10 mouse cellular contexts compared by ENCODE assay signal in the genomic region with DNA sequence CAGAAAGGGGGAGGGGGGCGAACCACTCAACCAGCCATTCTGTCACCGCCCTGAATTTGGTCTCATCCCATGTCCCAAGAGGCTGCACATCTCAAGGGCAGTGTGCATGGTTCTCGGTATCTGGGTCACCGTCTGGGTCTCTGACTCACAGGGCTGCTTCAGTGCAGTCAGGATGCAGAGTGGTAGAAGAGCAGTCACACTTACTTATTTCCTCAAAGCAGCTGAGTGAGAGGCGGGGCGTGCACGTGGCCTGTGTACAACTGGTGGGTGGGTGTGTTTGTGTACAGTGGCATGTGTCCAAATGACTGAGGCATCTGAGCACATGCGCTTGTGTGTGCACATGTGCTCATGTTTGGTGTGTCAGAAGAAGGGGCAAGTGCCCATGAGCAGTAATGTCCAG. TPM values are rescaled to one million over a fixed set of nuclear protein-coding genes. Genes with fewer than 3 reads are reported as not detected.
A peak's percentile ranks its signal among the peaks of the same experiment; 100 is the strongest.
DNase-seq lines count a peak whose midpoint lies in the region; ATAC-seq and TF ChIP-seq lines count a peak whose summit lies in the region.
"Had no signal": no experiment of that assay in that cellular context is flagged by ENCODE, and none has a peak within 500 bp of the region (broad histone marks: within the 10 kb centered on the region; RNA-seq: fewer than 3 reads in every experiment).

No protein-coding gene starts in this region.

- H3K9ac ChIP-seq in kidney, embryonic 14.5 days (ENCODE audit: low read depth, low read length): no peak overlapping the region
- no peak overlapping the region for H3K9ac ChIP-seq in heart, embryonic 11.5 days (ENCODE audit: low read depth, low read length)
- H3K9ac ChIP-seq: liver, embryonic 15.5 days; neural tube, embryonic 13.5 days had no signal

- no peak for TF ChIP-seq CTCF in thymus, adult 2 months (IDR thresholded peaks at IDR 0.05; ENCODE audit: borderline replicate concordance, control insufficient read depth, extremely low read depth, insufficient read depth, low read length, poor library complexity)

- H3K27ac ChIP-seq in kidney, embryonic 14.5 days (ENCODE audit: low read depth, low read length): no peak overlapping the region
- H3K27ac ChIP-seq in thymus, adult 2 months (ENCODE audit: control insufficient read depth, insufficient read depth, low read length): no peak overlapping the region
- H3K27ac ChIP-seq in heart, embryonic 11.5 days (ENCODE audit: low read depth, low read length): no peak overlapping the region
- H3K27ac ChIP-seq: liver, embryonic 15.5 days; neural tube, embryonic 13.5 days had no signal

- H3K4me3 ChIP-seq in kidney, embryonic 14.5 days (ENCODE audit: low read length): no peak overlapping the region
- no peak overlapping the region for H3K4me3 ChIP-seq in thymus, adult 2 months (ENCODE audit: control insufficient read depth, insufficient read depth, low read length)
- no peak overlapping the region for H3K4me3 ChIP-seq in heart, embryonic 11.5 days (ENCODE audit: low read depth, low read length)
- H3K4me3 ChIP-seq: liver, embryonic 15.5 days; neural tube, embryonic 13.5 days had no signal

- peak; percentile 39 to 55 for DNase-seq in kidney, postnatal 4 days
- peak; percentile 77 for DNase-seq in adrenal gland, postnatal 14 days
- DNase-seq in layer of hippocampus, adult 9-11 months: peak; percentile 81
- DNase-seq in right cerebral cortex, postnatal 10 days (ENCODE audit: low spot score in 2 of 2): peak; percentile 54 to 64
- DNase-seq in thymus, adult 2 months: no peak
- no peak for DNase-seq in natural killer cell, adult 2 months (ENCODE audit: low spot score in 2 of 2)

- no peak overlapping the region for H3K4me2 ChIP-seq in kidney, embryonic 14.5 days (replicated peaks; ENCODE audit: low read depth, low read length)
- H3K4me2 ChIP-seq in heart, embryonic 11.5 days: no peak overlapping the region
- H3K4me2 ChIP-seq: liver, embryonic 15.5 days; neural tube, embryonic 13.5 days had no signal

- H3K4me1 ChIP-seq in kidney, embryonic 14.5 days (ENCODE audit: control insufficient read depth, insufficient read depth, low read length): peaks cover 23% of the 10 kb centered on the region
- no peaks in the 10 kb centered on the region for H3K4me1 ChIP-seq in thymus, adult 2 months (replicated peaks; ENCODE audit: control insufficient read depth, insufficient read depth, low read length)
- peaks cover 29% of the 10 kb centered on the region for H3K4me1 ChIP-seq in heart, embryonic 11.5 days (ENCODE audit: control insufficient read depth, insufficient read depth, low read length)

- H3K27me3 ChIP-seq in kidney, embryonic 14.5 days (ENCODE audit: control insufficient read depth, insufficient read depth, low read length): no peaks in the 10 kb centered on the region
- no peaks in the 10 kb centered on the region for H3K27me3 ChIP-seq in thymus, adult 2 months (ENCODE audit: control insufficient read depth, insufficient read depth, low read length)
- H3K27me3 ChIP-seq in heart, embryonic 11.5 days (ENCODE audit: control insufficient read depth, insufficient read depth, low read length): no peaks in the 10 kb centered on the region
- H3K27me3 ChIP-seq: liver, embryonic 15.5 days; neural tube, embryonic 13.5 days had no signal

- 70% methylated on average over 8 of the region's 8 CpGs for WGBS in kidney, embryonic 14.5 days
- 69% methylated on average over 8 of the region's 8 CpGs for WGBS in thymus, adult 2 months
- WGBS in heart, embryonic 11.5 days (ENCODE audit: insufficient replicate concordance): 55% methylated on average over 8 of the region's 8 CpGs

- TF ChIP-seq POLR2A in thymus, adult 2 months (IDR thresholded peaks at IDR 0.05; ENCODE audit: control insufficient read depth, extremely low read depth, insufficient read depth, low read length, poor library complexity): no peak

- ATAC-seq in kidney, embryonic 14.5 days (ENCODE audit: low FRiP score, low TSS enrichment): no peak
- ATAC-seq in heart, embryonic 11.5 days (replicated peaks; ENCODE audit: insufficient number of reproducible peaks, low FRiP score, low TSS enrichment): no peak

- H3K9me3 ChIP-seq in kidney, embryonic 14.5 days (ENCODE audit: control insufficient read depth, low read length): no peaks in the 10 kb centered on the region
- H3K9me3 ChIP-seq in heart, embryonic 11.5 days (replicated peaks; ENCODE audit: control insufficient read depth, low read length): no peaks in the 10 kb centered on the region
- H3K9me3 ChIP-seq: liver, embryonic 15.5 days; neural tube, embryonic 13.5 days had no signal

- H3K36me3 ChIP-seq in kidney, embryonic 14.5 days (ENCODE audit: control insufficient read depth, insufficient read depth, low read length): no peaks in the 10 kb centered on the region
- no peaks in the 10 kb centered on the region for H3K36me3 ChIP-seq in thymus, adult 2 months (ENCODE audit: control insufficient read depth, insufficient read depth, low read length)
- H3K36me3 ChIP-seq in heart, embryonic 11.5 days (ENCODE audit: control insufficient read depth, insufficient read depth, low read length): no peaks in the 10 kb centered on the region
- H3K36me3 ChIP-seq: liver, embryonic 15.5 days; neural tube, embryonic 13.5 days had no signal

RNA-seq across cellular contexts. Expression of a gene that starts 28.8 kb away (rescaled TPM):
- polyA plus RNA-seq in kidney, embryonic 14.5 days (2014; fragmentation: Nextera tagmentation; extraction: Ambion mirVana): 3.7 and 4.2 TPM in 2 replicates
- 2.9 and 4.4 TPM in 2 replicates for total RNA-seq in adrenal gland, postnatal 14 days (2021)
- 1.4 and 1.5 TPM in 2 replicates for polyA plus RNA-seq in thymus, adult 2 months (2012; rRNA removed)
- polyA plus RNA-seq in heart, embryonic 11.5 days (2014; fragmentation: Nextera tagmentation; extraction: Ambion mirVana): 1.8 and 1.9 TPM in 2 replicates

Comparison
In these comparisons a context has a peak if more than half of its experiments do, and no peak if none do; other contexts are left out.
1. DNase-seq: peak in kidney, postnatal 4 days (2 of 2), adrenal gland, postnatal 14 days (single experiment), layer of hippocampus, adult 9-11 months (single experiment) and right cerebral cortex, postnatal 10 days (2 of 2); none in thymus, adult 2 months (single experiment) and natural killer cell, adult 2 months (0 of 2).